Mouse (Mus musculus) embryonic fibroblast, embryonic 13.5 days (primary cell): Measurements from ENCODE around the gene Ost4.

Experiments
- CTCF ChIP-seq: IDR thresholded peaks from 2 replicates; pipeline ENCODE4 v1.5.1; 2011; ENCODE audit warnings: mild to moderate bottlenecking, control low read depth, low read length, moderate library complexity, borderline replicate concordance; ENCODE audit not compliant: insufficient read depth
- POLR2A ChIP-seq: IDR thresholded peaks from 2 replicates; pipeline ENCODE4 v1.6.1; 2011; ENCODE audit warnings: low read depth, mild to moderate bottlenecking, control low read depth, low read length, moderate library complexity

DNA sequence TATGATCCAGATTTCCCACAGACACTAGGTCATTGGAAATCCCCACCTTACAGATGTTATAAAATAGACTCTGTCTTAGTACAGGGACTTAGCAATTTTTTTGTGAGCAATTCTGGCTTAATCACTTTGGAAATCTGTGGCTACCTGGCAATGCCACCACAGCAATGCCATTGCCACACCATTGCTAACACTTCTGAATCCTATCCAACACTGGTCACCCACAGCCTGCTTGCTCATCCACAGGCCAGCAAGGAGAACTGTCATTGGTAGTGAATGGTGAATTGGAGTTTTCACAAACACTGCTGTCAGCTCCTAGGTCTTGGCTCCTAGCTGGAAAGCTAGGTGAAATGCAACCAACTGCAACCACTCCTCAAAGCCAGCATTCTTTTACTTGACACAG, 2.9 kb upstream of the Ost4 start:
- TF ChIP-seq POLR2A (no peak), CTCF (no peak)
